Mouse (Mus musculus): Measurements from ENCODE around the gene Adamts13. TPM values are rescaled to one million over a fixed set of nuclear protein-coding genes. Genes with fewer than 3 reads are reported as not detected.

The Adamts13 gene
- polyA plus RNA-seq (2015; fragmentation: Nextera tagmentation; extraction: Ambion mirVana), result 0.14 and 0.25 TPM in 2 replicates

DNA sequence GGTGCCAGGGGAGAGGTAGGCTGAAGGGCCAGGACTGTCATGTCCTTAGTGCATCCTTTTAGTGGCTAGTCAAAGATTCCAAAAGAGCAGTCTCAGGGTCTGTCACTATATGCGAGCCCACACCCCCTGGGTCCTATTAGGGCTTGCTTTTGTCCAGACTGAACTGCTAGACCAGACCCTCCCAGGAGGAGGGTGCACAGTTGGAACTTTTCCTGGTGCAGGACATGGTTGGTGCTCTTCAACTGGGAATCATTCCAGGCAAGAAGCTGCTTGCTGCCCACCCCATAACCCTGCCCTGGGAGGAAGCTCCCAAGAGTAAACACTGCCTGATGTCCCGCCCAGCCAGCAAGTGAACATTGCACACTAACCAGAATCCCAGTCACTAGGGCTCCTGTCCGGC is at the start of gene Adamts13:
Gene Adamts13, plus strand, starts transcription at position 301 of the 400 bp plus-strand sequence.
- no peak for DNase-seq (ENCODE audit: low spot score)

DNA sequence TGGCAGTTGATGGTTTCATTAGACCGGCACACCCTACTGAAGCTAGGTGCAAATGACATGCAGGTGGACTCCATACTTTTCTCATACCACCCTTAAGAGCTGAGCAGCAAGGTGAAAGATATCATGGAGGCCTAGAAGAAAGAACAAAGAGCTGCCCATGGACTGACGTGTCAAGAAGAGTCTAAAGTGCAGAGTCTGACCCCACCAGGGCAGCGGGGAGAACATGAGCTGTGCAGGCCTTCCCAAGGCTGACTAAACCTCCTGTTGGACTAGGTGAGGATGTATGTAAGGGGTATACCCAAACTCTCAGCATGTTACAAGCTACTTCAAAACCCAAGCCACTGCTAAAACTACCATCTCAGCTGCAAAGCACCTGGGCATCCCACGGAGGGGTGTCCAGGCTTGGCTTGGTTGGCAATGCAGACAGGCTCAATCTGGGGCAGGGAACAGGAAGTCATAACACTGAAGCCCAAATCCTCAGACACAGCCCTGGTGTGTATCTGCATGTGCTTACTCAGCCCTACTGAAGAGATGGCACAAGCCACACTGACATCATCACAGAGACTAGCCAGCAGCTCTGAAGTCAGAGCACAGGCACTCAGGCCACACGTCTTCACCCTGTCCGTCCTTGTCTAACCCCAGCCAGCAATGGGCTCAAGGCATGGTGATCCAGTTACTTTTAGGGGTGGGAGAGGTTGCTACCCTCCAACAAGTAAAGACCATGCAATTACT is 45.3 kb upstream of the Adamts13 start:
- DNase-seq (ENCODE audit: low spot score), result no peak

DNA sequence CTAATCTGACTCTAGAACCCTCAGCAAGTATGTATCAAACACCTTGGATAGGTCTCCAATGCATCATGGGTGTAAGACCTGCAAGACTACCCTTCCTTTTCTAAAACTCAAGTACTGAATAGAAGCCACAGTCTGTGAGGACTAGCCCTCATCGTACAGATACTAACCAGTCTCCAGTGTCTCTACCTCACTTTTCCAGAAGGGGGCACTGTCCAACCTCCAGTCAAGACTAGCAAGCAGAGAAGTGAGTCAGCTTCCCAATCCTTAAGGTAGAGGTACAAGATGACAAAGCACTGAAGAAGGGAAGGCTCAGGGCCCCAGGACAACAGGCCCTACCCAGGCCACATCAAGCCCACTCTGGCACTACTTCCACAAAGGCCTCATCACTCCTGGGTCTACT is 42.8 kb upstream of the Adamts13 start:
- peak; percentile 80 for DNase-seq (ENCODE audit: low spot score)

DNA sequence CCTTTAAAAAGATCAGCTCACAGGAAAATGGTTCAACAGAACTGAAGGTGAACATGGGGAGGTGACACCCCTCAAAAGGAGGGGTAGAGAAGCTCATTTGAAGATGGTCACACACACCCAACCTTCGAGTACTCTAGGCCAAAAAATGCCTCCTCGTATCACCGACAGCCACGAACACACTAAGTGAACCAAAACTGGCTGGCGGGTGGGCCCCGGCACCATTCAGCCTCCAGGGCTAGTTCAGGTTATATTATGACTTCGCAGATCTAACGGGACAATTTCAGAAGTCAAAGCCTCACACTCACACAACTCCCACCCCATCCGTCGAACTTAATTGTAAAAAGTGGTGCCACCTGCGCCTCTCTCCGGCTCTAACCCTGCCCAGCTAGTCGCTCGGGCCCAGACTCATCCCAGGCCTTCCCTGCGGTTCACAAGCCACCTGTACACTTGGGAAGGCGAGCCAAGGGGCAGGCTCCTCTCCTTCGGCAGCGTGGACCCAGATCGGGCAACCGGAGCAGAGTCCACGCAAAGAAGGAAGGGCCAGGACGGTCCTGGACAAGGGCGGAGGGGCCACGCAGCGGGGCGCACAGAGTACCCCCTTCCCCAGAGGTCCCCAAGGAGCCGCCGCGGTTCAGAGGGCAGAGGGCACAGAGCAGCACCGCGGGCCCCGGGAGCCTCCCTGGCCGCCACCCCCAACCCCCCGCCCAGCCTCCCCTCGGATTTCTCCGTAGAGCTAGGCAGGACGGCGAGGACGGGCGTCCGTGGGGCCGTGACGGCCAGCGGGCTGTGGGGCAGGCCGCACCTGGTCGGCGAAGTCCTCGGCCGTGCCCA is 40.5 kb upstream of the Adamts13 start:
- DNase-seq (ENCODE audit: low spot score), result peak; percentile 40

DNA sequence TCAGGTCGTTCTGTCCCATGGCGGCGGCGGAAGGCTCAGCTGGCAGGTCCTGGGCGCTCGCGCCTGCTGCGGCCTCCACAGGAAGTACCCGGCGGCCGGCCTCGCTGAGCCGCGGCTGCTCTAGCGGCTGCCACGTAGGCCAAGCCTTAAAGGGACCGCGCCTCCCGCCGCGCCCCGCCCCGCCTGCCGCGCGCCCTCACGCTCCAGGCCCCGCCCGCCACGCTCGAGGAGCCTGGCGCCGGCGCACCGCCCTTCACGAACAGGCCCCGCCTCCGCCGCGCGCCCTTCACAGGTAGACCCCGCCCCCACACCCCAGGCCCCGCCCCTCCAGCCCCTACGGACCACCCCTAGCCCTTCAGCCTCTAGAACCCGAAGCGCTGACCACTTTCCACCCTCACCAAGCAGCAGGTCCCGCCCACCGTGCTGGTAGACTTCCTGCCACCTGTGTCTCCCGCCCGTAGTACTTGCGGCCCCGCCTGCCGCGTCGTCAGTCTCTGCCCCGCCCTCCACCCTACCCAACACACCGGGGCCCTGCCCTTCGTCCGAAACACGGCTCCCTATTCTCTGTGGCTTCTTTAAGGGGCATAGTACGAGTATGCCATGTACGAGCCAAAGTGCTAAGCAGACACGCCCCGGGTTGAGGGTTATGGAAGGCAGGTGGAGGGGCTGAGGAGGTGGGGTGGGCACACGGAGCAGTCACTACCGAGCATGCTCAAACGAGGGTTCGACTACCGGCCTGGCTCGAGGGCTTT is 39.7 kb upstream of the Adamts13 start, which contains the start of the genes Surf4 and Stkld1:
Gene Surf4, minus strand, starts transcription at position 625 of the 752 bp plus-strand sequence.
Gene Stkld1, plus strand, starts transcription at position 744 of the 752 bp plus-strand sequence.
- peak; percentile 96 for DNase-seq (ENCODE audit: low spot score)

DNA sequence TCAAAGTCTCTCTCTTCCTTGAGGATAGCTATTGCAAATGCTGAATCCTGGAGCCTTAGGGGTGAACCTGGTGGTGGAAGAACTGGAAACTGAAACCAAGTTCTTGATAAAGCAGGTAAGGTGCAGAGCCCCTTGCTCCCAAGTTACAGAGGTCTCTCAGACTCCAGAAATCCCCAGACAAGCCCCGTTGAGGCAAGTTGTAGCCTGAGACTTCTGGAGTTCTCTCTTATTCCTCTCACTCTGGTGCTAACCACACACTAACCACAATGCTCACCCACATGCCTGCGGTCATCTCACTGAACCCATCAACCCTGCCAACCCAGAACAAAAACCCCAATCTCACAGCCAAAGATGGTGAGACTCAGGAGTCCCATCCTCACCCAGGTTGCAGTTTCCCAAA is 37.9 kb upstream of the Adamts13 start:
- DNase-seq (ENCODE audit: low spot score), result peak; percentile 23

DNA sequence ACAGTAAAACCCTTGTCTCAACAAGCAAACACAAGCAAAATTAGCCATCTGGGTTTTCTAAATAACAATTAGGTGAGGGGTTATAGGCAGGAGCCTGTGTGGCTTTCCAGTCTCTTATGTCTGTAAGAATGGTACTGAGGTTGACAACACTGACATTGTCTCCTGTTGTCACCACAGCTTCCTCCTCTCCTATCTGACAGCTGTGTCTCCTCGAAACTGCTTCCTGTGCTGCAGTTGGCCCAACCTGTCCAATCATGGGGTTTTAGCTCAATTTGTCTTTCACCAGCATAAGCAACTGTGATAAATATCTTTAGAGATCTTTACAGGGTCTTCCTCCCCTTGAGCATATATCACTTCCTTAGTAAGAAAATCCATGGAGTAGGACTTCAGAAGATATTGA is 36.8 kb upstream of the Adamts13 start:
- peak; percentile 81 for DNase-seq (ENCODE audit: low spot score)

DNA sequence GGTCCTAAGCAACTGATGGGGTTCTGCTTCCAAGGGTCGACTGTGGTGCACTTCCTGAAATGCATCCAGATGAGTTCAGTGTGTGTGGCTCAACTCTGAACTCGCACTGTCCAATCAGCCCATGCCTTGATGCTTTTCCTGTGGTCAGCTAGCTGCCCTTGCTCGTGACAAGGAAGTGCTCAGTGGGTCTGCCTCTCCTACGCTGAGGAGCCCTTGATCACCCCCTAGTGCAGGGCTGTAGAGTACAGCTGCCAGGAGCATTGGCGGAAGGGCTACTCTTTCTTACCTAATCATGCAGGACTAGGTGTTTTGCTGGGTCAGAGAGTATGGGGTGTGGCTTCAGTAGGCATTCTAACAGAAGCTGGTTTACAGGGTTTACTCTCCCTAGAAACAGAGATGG is 31.7 kb upstream of the Adamts13 start:
- no peak for DNase-seq (ENCODE audit: low spot score)

DNA sequence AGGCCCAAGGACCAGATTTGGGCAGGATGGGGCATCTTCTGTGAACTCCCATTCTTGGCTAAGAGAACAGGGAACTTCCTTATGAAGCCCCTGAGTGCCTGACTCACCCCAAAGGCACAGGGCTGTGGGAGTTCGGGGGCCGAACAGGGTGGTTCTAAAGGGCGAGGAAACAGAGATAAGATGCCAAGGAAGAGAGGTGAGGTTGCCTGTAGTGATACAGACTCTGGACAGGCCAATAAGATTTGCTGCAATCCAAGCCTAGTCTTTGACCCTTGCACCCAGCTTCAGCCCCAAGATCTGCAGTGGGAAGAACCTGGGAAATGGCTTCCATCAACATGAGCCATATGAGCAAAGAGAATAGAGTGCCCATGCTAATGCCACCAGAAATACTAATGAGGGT is 30.0 kb upstream of the Adamts13 start:
- DNase-seq (ENCODE audit: low spot score), result no peak

DNA sequence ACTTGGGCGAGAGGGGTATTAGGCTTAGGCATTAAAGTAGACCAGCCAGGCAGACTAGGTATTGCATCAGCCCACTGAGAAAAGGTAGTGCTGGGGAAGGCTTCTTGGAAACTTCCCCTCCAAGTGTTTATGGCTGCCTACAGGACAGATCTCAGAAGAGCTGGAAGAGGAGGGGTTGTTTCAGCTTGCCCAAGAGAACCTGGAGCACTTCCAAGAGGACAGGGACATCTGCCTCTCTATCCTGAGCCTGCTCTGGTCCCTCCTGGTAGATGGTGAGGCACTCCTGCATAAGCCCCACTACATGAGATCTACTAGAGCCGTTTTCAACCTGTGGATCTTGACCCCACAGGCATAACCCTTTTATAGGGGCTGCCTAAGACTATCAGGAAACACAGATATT is 22.8 kb upstream of the Adamts13 start:
- no peak for DNase-seq (ENCODE audit: low spot score)

DNA sequence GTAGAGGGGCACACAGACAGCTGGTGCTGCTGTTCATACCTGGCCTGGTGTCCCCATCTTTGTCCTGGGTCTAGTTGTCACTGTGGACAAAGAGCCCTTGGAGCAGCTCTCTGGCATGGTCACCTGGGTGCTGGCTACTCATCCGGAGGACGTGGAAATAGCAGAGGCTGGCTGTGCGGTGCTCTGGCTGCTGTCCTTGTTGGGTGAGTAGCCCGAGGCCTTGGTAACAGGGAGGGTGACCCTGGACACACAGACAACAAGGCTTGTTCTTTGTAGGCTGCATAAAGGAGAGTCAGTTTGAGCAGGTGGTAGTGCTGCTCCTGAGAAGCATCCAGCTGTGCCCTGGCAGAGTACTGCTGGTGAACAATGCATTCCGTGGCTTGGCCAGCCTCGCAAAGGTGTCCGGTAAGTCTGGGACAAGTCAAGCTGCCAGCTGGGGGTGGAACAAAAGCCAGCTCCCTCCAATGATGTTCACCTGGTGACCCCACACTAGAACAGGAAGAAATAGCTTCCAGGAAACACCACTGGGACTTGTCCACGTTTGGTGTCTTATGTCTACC is 21.8 kb upstream of the Adamts13 start:
- DNase-seq (ENCODE audit: low spot score), result no peak

DNA sequence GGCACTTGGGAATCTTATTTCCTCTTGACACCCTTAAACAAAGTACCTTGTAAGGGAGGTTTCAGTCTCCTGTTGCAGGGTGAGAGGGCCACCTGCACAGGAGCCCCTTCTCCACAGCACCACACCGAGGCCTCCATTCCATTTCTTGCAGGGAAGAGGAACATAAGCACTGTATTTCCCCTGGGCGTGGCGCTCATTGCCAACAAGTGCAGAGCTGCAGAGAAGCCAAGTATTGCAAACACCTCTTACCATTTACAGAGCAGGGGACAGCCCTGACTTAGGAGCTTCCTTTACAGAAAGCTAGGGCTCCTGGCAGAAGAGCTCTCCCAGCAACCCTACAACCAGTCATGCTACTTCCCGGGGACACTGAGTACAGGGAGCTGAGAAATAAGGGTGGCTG is 21.0 kb upstream of the Adamts13 start:
- no peak for DNase-seq (ENCODE audit: low spot score)

DNA sequence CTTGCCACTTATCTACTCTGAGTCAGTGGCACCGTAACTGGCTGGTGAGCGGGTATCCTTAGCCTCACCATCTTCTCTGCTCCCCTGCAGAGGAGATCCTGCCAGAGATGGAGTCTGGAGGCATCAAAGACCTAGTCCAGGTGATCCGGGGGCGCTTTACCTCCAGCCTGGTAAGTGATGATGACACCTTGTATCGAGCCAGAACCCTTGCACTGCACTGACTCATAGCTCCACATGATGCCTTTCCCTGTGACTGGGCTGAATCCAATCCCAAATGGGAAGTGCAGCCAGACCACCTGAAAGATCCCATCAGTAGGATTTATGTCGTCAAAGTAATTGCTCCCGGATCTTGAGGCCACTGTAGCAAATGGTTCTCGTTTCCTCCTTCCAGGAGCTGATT is 20.4 kb upstream of the Adamts13 start:
- DNase-seq (ENCODE audit: low spot score), result no peak

DNA sequence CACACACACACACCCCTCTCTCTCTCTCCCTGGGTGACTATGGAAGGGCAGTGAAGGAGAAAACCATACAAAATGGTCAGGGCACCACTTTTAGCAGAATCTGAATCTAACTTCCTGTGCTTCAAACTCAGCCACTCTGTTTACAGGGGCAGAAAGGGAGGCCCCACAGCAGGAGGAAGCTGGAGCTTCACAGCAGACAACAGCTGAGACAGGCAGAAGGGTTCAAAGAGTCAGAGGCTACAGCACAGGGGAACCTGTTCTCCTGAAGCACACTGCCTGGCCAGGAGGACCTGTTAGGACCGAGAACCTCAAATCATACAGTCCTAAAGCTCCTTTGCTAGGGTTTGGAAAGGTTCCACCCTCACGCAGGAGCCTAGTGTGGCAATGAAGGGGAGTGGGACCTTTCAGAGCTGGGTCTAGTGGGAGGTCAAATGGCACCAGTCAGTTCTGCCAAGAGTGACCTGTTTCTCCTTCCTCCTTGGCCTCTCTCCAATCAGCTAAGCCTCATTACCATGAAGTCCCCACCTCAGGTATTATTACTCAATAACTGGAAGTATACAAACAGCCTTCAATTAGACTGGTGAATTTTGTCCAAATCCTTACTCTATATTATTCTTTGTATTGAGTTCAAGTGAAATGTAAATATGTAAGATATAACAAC is 18.4 kb upstream of the Adamts13 start:
- peak; percentile 52 for DNase-seq (ENCODE audit: low spot score)

DNA sequence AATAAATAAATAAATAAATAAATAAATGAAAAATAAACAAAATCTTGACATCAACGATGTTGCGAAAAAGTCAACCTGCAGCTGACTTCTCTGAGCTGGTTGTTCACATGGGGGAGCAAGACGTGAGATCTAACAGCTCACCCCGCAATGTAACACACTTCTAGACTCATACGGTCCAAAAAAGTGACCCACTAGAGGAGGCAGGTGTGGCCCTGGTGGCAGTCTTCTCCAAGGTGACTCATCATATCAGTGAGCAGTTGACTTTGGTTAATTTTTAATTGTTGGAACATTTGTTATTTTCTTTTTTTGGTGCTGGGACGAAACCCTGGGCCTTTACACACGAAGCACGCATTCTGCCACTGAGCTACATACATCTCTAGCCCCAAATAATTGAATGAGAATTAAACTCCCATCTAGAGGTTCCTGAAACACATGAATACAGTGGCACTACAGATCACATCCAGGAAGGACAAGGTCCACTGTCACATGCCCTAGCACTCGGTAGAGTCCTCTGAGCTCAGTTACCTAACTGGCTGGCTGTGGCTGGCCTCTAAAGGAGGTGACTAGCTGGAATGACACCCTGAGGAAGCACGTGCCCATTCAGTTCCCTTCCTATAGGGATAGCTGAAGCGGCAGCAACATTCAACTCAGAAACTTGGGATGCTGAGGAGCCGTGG is 16.3 kb upstream of the Adamts13 start:
- DNase-seq (ENCODE audit: low spot score), result no peak

DNA sequence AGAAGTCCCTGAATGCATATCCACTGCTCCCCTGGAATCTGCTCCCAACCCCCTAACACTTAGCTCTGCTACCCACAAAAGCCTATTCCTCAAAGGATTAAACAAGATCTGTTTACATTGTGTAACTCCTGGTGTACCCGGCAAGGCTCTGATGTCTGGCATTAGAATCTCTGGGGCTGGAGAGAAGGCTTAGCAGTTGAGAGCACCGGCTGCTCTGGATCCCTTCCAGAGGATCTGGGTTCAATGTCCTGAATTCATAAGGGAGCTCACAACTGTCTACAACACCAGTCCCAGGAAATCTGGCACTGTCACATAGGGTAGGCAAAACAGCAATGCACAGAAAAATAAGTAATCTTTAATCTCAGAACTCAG is 15.7 kb upstream of the Adamts13 start:
- no peak for DNase-seq (ENCODE audit: low spot score)

DNA sequence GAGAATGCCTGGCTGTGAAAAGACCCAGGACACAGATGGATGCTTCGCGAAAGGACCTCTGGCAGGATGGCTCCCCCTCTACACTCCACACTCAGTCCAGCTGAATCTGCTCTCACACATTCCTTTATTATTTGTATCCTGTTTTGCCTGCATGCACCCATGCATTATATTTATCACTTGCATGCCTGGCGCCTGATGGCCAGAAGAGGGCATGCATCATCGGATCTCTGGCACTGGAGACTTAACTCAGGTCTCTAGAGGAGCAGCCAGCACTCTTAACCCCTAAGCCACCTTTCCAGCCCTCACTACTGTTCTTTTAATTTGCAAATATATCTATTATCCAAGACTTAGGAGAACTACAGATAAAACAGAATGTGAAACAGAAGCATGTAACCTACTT is 12.5 kb upstream of the Adamts13 start:
- DNase-seq (ENCODE audit: low spot score), result no peak

DNA sequence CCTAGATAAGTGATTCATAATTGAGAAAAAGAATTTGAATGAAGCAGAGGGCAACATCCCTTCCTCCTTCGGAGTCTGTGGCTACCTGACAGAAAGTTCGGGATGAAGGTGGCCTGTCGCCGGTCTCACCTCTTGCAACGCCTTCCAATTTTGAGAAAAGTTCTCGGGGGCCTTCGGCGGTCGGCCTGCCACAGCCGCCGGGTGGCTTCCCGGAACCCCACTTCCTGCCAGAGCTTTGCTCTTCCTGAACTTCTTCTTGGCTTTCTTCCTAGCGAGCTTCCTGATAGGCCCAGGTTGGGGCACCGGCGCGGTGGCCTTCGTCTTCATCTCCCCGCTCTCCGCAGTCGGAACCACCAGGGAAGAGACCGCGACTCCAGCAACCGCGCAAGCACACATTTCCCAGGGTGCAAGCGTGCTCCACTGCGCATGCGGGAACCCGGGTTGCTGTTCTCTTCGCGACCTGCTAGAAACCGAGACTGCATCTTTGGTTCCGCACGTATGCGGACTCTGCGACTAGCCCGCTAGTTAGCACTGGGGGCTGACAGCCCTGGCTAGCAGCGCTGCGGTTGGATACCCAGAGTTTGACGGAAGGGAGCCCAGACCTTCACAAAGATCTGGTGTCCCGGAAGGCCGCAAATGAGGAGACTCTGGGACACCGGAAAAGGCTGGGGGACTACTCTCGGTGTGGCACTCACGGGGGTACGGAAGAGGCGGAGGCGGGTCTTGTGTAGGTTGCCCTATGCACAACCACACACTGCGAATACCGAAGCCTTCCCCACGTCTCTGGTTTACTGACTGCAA is 9.1 kb upstream of the Adamts13 start, which contains the start of gene Rexo4:
Gene Rexo4, minus strand, starts transcription at position 464 of the 801 bp plus-strand sequence.
- peak; percentile 96 for DNase-seq (ENCODE audit: low spot score)

DNA sequence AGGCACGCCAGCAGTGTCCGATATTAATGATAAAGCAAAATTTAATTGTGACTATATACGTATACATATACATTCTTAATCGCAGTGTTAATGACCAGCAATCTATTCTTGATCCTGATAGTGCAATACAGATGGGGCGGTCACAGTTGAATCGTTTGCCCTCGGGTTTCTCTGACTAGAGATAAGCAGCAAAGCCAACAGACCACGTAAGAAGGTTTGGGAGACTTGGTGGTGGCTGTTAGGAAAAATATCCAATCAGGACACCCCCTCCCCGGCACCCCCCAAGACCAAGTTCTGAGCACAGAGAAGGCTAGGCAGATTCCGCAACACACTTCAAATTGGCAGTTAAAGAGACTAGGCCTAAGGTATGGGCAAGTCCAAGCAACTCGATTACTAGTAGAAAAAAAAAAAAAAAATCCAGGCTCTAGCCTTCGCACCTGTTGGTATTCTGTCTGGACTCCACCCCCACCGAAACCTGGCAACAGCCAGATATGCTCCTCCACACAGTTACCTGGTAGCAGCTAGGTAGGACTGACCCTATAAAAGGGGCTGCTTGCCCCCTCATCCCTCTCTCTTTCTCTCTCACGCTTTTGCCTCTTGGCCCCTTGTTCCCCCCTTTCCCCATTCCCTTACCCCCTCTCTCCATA is 8.4 kb upstream of the Adamts13 start:
- no peak for DNase-seq (ENCODE audit: low spot score)
